Mouse (Mus musculus) liver, adult 2 months (tissue): ENCODE measurements around the gene Plekhf1.

Source experiments
- CTCF ChIP-seq: fragments of 200-500 bp; IDR thresholded peaks from 2 replicates; pipeline ENCODE4 v1.5.1; 2011; ENCODE audit warnings: low read depth, low read length, control low read depth
- POLR2A ChIP-seq: fragments of 200-500 bp; IDR thresholded peaks from 2 replicates; pipeline ENCODE4 v1.6.1; 2011; ENCODE audit warnings: low read length, control low read depth; ENCODE audit not compliant: insufficient read depth; ENCODE audit errors: extremely low read depth

- TF ChIP-seq CTCF (no peak), POLR2A (no peak)
These were observed 43.0 kb downstream of the Plekhf1 start for GRCm38 (mm10) chr7:38184786-38185185.
